Mouse (Mus musculus) spleen, adult 2 months (tissue): ENCODE data around the gene Gng7.

ENCODE experiments used
- CTCF ChIP-seq: fragments of 200-500 bp; IDR thresholded peaks from 2 replicates; pipeline ENCODE4 v1.5.1; 2011; ENCODE audit warnings: mild to moderate bottlenecking, inconsistent platforms; ENCODE audit not compliant: insufficient read depth, insufficient read length, insufficient replicate concordance; ENCODE audit errors: extremely low read depth
- POLR2A ChIP-seq: fragments of 200-500 bp; IDR thresholded peaks from 2 replicates; pipeline ENCODE4 v1.6.1; 2011; ENCODE audit warnings: low read depth, low read length, inconsistent platforms

GRCm38 (mm10) chr10:81025047-81025621 is 10.4 kb upstream of the Gng7 start:
- TF ChIP-seq CTCF (no peak), POLR2A (no peak)
